Mouse (Mus musculus): ENCODE data around the gene Kcnj4.
"Not testable (repeated sequence)": the region's sequence is repeated elsewhere in the genome, so short reads cannot be mapped to it uniquely, and the experiment has no call there.

Kcnj4 gene

GRCm38 (mm10) chr15:79511553-79512320 lies 6.7 kb upstream of the Kcnj4 start:
- peak; percentile 84 for DNase-seq

DNA sequence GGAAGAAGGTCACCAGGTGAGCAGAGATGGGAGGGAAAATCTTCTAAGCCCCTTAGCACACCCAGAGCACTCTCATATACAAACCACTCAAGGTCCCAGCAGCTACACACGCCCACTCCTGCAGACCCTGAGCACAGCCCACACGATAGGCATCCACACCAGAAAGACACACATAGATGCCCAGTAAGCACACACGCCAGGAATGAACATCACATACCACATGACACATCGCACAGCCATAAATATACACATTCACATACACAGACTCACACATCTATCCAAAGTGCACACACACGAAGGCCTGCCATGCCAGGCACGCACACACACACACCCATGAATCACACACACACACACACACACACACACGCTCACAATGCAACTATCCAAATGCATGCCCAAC lies 5.4 kb upstream of the Kcnj4 start:
- no peak for DNase-seq

- no peak for DNase-seq
Measured at GRCm38 (mm10) chr15:79509998-79510397, 5.0 kb upstream of the Kcnj4 start.

GRCm38 (mm10) chr15:79507055-79507828 lies 2.2 kb upstream of the Kcnj4 start:
- DNase-seq, result no peak

DNA sequence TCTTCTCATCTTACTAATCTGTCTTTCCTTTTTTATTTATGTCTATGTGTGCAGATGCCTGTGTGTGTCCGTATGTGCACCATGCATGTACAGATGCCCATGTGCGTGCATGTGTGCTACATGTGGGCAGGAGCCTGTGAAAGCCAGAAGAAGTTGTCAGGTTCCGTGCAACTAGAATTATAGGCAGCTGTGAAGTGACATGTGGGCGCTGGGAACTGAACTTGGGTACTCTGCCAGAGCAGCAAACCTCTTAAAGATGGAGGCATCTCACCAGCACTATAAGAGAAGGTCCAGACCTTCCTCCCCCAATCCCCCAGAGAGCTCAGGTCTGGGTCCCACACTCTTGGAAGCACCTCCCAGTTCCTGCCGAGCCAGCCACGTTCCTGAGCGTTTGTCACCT lies 1.4 kb upstream of the Kcnj4 start:
- no peak for DNase-seq

DNA sequence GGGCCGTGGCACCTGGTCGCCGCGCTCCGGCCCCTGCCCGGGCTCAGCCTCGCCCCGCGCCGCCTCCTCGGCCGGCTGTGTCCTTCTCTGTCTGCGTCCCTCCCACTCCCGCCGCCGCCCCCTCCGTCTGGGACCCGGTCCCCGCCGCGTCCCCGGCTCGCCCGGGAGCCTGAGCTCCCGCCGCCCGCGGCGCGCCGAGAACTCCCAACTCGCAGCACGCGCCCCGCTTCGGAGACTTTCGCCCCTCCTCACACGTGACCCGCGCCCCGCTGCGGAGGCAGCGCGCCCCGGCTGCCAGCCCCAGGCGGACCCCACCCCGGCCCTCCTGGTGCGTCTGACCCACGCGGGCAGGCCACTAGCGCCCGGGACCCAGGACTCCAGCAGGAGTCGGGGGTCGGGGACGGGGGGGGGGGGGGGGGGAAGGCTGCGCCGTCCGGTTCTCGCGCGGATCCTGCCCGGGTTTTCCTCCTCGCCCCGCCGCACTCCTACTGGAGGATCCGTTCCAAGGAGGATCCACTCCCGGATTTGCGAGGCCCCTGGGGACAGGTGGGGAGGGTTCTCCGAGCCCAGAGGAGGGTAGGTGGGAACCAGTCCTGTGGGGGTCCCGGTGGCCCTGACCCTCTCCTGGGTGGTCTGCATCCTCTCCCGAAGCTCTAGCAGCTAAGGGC lies 709 bp upstream of the Kcnj4 start:
- DNase-seq, result peak; percentile 67

- DNase-seq, result no peak
Measured at GRCm38 (mm10) chr15:79503438-79503837, 1.6 kb downstream of the Kcnj4 start.

DNA sequence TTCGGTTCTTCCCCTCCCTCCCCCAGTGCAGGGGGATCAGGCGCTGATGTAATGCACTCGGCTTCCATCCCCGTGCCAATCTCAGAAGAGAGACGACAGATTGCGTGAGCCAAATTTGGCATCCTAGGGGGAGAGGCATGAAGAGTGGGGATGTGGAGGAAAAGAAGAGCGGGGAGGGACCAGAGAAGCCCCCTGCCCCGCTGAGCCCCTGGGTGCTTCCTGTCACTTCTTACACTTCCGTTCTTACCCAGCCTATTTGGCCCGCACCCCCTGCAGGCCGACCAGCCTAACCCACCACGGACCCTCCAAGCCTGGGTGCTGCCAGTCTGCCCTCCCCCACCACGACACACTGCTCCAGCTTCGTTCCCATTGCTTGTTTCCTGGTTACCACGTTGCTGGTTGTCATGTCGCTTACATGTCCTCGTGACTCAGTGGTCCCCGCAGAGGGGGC lies 2.1 kb downstream of the Kcnj4 start:
- DNase-seq, result no peak

GRCm38 (mm10) chr15:79500110-79500509 lies 4.9 kb downstream of the Kcnj4 start:
- DNase-seq, result no peak

DNA sequence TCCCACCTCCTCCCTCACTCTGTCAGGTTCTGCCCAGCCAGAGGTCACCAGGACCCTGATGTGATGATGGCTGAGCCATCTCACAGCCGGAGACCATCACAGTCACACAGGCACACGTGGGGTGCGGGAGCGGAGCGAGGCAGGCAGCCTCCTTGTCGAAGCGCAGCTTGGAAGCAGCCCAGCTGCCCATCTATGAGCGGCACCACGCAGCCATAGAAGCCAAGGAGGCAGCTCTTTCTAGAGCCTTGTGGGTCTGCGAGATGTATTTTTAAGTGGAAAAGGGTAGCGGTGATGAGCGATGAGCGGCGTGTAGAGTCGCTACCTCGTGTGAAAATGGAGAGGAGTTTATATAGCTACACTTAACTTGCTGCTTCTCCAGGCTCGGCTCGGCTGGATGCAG lies 11.5 kb downstream of the Kcnj4 start:
- no peak for DNase-seq

DNA sequence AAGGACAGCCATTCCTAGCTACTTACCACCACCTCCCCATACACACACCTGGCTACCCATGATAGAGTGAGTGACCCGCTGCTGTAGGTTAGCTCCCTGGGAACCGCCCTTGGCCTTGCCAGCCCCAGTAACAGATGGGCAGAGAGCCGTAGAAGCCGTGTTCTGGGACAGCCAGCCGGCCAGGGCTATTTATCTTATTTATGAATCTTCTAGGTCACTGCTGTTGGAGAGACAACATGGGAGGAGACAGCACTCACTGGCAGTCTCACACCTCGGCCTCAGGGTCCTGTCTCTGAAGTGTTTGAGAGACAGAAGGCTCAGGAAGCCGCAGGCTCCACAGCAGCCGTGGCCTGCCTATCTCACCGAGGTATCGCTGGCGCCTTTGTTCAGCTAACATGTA lies 15.6 kb downstream of the Kcnj4 start:
- DNase-seq, result no peak

DNA sequence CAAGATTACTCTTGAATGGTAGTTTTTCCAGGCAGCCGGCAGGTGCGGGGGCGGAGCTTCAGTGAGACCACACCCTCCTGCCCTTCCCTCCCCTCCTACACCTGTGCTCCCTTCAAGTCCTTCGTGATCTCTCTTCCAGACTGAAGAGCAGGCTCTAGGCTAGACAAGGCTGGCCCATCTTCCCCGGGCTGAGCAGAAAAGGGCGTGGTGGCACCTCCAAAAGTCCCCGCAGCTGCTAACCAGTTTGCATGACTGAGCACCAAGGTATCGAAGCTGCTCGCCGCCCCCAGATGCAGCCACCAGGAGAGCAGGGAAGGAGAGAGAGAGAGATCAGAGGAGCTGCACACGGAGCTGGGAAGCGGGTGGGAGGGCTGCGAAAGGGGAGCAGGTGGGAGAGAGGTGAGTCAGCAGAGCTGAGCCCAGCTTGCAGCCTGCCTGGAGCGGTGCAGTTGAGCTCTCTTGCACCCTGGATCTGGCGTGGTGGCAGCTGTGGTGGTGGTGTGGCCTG lies 23.8 kb downstream of the Kcnj4 start:
- peak; percentile 28 for DNase-seq

DNA sequence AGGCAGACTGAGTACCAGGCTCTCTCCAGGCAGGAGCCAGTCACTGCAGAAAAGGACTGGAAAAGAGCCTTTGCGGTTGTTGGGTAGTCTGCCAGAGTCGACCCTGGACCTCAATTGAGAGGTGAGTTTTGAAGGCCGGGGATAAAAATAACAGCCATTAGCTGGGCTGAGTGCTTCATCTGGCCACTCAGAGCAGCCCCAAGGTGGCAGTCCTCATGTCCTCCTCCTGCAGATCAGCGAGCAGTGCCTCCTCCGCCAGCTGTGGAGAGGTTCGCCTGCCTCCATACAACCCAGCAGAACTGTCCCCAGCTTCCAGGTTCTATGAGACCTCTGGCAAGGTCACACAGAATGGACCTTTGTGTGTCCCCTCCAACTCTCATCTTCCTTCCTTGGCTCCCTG lies 27.8 kb downstream of the Kcnj4 start:
- no peak for DNase-seq

DNA sequence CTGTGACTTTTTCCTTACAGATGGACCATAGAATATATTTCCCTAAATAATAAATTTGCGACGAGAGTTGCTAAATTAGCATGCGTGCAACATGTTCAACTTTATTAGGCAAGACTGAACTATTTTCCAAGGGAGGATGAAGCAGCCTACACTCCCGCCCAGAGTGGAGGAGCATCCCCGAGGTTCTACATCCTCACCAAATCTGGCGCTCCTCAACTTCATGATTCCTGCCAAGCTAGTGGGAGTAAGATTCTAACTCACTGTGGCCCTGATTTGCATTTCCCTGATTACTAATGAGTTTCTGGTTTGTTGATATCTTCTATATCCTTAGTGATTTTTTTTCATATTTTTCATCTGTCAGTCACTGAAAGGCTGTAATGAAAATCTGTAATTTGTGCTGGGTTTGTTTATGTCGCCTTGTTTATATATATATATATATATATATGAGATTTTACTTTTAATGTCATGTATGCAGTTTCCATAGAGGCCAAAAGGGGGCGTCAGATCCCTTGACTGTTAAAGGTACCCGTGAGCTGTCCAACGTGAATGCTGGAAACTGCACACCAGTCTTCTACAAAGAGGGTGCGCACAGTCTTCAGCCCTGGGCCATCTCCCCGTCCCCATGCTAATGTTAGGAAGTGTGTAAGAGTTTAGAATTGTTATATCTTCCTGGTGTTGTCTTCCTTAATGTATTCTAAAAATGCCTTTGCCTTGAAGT lies 31.2 kb downstream of the Kcnj4 start:
- DNase-seq, result peak; percentile 10

DNA sequence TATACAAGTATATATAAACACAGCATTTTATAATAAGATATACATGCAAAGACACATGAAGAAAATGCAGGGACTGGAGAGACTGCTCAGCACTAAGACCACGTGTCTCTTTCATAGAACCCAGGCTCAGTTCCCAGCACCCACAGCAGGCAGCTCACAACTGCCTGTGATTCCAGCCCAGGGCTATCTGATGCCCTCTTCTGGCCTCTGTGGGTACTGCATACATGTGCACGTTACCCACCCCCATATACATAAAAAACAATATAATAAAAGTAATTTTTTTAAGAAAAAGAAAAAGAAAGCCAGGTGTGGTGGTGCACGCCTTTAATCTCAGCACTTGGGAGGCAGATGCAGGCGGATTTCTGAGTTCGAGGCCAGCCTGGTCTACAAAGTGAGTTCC lies 32.0 kb downstream of the Kcnj4 start:
- no peak for DNase-seq

DNA sequence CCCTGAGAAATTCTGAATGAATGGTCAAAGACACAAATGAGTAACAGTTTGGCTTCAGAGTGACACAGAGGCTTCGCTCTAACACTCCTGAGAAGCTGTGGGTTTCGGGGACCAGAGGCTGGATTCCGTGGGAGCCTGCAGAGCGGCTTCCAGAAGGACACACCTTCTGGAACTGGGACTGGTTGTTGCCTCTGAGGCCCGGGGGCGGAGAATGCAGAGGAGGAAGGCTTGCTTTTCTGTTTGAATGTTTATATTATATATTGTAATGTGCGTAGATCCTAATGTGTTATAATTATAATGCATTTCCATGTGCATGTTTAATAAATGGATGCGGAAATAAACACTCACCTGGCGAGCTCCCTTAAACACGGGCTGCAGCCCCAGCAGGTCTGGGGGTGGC lies 33.9 kb downstream of the Kcnj4 start:
- DNase-seq, result no peak

- peak; percentile 13 for DNase-seq
Measured at GRCm38 (mm10) chr15:79470583-79470982, 34.5 kb downstream of the Kcnj4 start.

DNA sequence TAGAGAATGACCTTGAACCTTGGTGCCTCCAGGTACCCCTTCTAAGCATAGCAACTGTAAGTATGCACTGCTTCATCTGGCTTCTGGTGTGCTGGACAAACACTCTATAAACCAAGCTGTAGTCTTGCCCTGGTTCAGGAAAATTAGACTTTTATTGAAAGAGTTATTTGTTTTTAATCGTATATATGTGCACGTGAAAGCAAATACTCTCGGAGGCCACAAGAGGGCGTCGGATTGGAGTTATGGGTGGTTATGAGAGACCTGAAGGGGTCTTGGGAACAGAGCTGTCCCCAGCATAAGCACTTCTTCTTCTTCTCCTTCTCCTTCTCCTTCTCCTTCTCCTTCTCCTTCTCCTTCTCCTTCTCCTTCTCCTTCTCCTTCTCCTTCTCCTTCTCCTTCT lies 35.5 kb downstream of the Kcnj4 start:
- no peak for DNase-seq

DNA sequence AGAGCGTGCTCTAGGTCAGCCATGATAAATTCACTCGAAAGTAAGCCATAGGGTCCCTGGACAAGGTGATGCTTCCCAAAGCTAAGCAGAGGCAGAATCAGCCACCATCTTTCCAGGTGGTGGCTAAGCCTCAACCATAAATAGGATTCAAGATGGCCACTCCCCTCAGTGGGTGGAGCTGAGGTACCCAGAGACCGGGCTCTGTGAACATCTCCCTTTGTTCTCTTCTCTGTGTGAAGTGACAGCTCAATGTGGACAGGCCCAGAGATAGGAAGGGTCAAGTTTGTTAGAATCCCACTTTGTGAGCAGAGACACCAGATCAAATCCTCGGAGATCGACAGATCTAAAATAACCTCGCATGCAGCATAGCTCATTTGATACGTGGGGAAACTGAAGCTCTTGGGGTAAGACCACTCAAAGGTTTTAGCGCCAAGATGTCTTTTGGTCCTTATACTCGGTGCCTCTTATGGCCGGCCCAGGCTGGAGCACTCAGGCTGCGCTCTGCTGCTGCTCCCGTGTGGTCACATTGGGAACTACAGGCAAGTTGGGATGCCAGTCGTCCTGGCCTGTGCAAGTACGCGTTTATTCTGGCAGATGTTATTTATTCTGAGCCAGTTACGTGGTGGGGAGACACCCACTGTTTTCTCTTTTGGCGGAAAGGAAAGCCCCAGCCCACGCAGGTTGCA lies 38.3 kb downstream of the Kcnj4 start:
- DNase-seq, result peak; percentile 92

GRCm38 (mm10) chr15:79456546-79456945 lies 48.5 kb downstream of the Kcnj4 start:
- peak; percentile 42 for DNase-seq

GRCm38 (mm10) chr15:79456104-79456503 lies 48.9 kb downstream of the Kcnj4 start:
- DNase-seq, result not testable (repeated sequence)

All from lung, postnatal 36 days (tissue).